Mouse (Mus musculus): Measurements from ENCODE around the gene Gsn. TPM values are rescaled to one million over a fixed set of nuclear protein-coding genes. Genes with fewer than 3 reads are reported as not detected.

Gsn gene
- polyA plus RNA-seq, 1 experiment from 2014 or later: 16.7 TPM

DNA sequence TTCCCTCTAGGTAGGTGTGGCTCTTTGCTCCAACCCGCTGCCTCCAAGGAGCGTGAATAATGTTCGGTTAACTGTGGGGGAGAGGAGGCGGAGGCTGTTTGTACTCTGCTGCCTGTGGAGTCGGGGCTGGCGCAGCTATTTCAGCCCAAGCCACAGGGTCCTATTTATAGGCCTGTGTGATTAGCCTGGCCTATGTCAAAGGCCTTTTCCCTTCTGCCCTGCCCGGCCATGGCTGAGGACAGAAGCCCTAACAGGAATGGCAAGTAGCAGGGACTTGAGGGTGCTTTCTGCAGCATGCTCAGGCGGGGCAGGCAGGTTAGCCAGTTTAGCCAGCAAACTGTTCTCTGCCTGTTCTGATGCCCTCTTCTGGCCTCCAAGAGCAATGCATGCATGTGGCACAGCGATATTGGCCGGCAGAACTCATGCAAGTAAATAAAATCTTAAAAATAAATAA is 14.4 kb downstream of the Gsn start:
- Histone ChIP-seq H3K27me3 (replicated peaks; ENCODE audit: control insufficient read depth, insufficient read depth, low read length) (no peaks in the 10 kb centered on the region), H3K4me1 (replicated peaks; ENCODE audit: control insufficient read depth, insufficient read depth, low read length) (peaks cover 2% of the 10 kb centered on the region; the same call in 1 of the 2 replicates), H3K9me3 (ENCODE audit: control insufficient read depth, low read length) (no peaks in the 10 kb centered on the region), H3K4me2 (ENCODE audit: low read length) (no peak overlapping the region), H3K4me3 (replicated peaks; ENCODE audit: low read length) (no peak overlapping the region), H3K27ac (ENCODE audit: low read length) (no peak overlapping the region), H3K9ac (replicated peaks; ENCODE audit: low read depth, low read length) (no peak overlapping the region), H3K36me3 (ENCODE audit: control insufficient read depth, insufficient read depth) (no peaks in the 10 kb centered on the region)
- WGBS: 6% methylated on average over 10 of the region's 10 CpGs
- peak; percentile 56 for ATAC-seq

DNA sequence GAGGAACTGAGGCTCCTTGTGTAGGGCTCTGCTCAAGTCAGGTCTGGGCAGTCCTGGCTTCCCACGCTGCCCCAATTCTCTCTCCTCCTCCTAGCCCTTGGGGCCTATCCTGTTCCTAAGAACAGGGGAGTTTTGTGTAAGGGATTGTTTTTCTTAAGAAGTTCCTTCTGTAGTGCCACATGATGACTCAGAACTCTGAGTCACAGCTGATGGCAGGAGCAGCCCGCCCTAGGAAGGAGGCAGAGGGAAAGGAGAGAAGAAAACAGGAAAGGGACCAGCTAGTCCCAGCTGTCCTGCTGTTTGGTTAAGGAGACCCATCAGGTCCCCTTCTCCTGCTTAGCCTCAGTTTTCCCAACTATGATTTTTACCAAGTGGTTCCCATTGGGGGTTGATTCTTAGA is 15.6 kb downstream of the Gsn start:
- no peak overlapping the region for H3K27ac ChIP-seq (ENCODE audit: low read length)
- H3K27me3 ChIP-seq (replicated peaks; ENCODE audit: control insufficient read depth, insufficient read depth, low read length): no peaks in the 10 kb centered on the region
- no peak overlapping the region for H3K4me3 ChIP-seq (replicated peaks; ENCODE audit: low read length)
- H3K9me3 ChIP-seq (ENCODE audit: control insufficient read depth, low read length): no peaks in the 10 kb centered on the region
- H3K4me1 ChIP-seq (replicated peaks; ENCODE audit: control insufficient read depth, insufficient read depth, low read length): peaks cover 2% of the 10 kb centered on the region; the same call in 1 of the 2 replicates
- H3K4me2 ChIP-seq (ENCODE audit: low read length): no peak overlapping the region
- 69% methylated on average over 2 of the region's 2 CpGs for WGBS
- H3K9ac ChIP-seq (replicated peaks; ENCODE audit: low read depth, low read length): no peak overlapping the region
- H3K36me3 ChIP-seq (ENCODE audit: control insufficient read depth, insufficient read depth): no peaks in the 10 kb centered on the region
- no peak for ATAC-seq

DNA sequence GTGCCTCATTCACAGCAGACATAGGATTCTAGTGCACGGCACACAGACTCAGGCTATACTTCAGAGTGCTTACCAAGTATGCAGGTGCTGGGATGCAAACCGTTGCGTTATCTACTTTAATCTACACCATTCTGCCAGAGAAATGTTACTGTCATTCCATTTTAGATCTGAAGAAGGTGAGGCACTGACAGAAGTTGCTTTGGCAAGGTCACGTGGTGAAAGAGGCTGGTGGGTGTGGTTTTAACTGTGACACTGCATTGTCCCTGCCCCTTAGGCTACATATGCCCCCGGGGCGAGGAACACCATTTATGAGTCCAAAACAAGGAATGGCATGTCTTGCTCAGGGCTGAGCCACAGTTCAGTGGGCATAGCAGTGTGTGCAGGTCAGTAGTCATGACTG is 16.7 kb downstream of the Gsn start:
- no peaks in the 10 kb centered on the region for H3K27me3 ChIP-seq (replicated peaks; ENCODE audit: control insufficient read depth, insufficient read depth, low read length)
- H3K4me3 ChIP-seq (replicated peaks; ENCODE audit: low read length): no peak overlapping the region
- H3K9ac ChIP-seq (replicated peaks; ENCODE audit: low read depth, low read length): no peak overlapping the region
- peaks cover 2% of the 10 kb centered on the region; the same call in 1 of the 2 replicates for H3K4me1 ChIP-seq (replicated peaks; ENCODE audit: control insufficient read depth, insufficient read depth, low read length)
- ATAC-seq: no peak
- H3K36me3 ChIP-seq (ENCODE audit: control insufficient read depth, insufficient read depth): no peaks in the 10 kb centered on the region
- 90% methylated on average over 6 of the region's 6 CpGs for WGBS
- H3K4me2 ChIP-seq (ENCODE audit: low read length): no peak overlapping the region
- H3K9me3 ChIP-seq (ENCODE audit: control insufficient read depth, low read length): no peaks in the 10 kb centered on the region
- H3K27ac ChIP-seq (ENCODE audit: low read length): no peak overlapping the region

DNA sequence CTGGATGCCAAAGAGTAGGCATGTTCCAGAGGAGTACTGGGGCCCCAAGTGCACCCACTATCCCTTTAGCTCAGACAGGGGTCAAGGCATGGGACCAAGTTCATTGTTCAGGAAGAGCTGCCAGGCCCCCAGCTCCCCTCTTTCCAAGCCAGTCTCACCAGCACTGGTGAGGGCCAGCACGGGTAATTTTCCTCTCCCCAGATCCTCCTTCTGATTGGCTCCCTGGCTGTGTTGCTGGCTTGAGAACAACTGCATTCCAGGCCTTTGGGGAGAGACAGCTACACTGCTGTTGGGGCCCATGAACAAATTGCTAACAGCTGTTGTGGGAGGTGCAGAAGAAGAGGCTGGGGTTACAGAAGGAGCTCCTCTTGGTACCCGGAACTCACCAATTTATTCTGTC is 17.4 kb downstream of the Gsn start:
- Histone ChIP-seq H3K4me1 (replicated peaks; ENCODE audit: control insufficient read depth, insufficient read depth, low read length) (peaks cover 2% of the 10 kb centered on the region; the same call in 1 of the 2 replicates), H3K9ac (replicated peaks; ENCODE audit: low read depth, low read length) (no peak overlapping the region), H3K27me3 (replicated peaks; ENCODE audit: control insufficient read depth, insufficient read depth, low read length) (no peaks in the 10 kb centered on the region), H3K9me3 (ENCODE audit: control insufficient read depth, low read length) (no peaks in the 10 kb centered on the region), H3K36me3 (ENCODE audit: control insufficient read depth, insufficient read depth) (no peaks in the 10 kb centered on the region), H3K4me2 (ENCODE audit: low read length) (no peak overlapping the region), H3K27ac (ENCODE audit: low read length) (no peak overlapping the region), H3K4me3 (replicated peaks; ENCODE audit: low read length) (no peak overlapping the region)
- no peak for ATAC-seq
- WGBS: 35% methylated on average over 2 of the region's 2 CpGs

DNA sequence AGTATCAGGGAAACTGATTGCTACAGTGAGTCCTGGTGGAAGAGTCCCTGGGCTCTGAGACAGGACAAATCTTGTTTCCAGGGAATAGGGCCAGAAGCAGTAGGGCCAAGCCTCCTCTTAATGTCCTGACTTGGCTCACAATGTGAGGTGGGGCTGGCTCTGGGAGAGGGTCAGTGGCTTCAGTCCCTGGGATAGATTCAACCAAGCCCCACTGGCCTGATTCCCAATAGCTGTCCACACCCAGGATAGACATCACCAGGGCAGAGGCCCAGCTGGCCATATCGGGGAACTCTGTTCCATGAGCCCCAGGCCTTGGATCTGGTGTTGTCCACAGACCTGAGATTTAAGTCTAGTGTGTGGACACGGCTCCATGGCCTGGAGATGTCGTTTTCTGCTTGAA is 21.5 kb downstream of the Gsn start:
- Histone ChIP-seq H3K36me3 (ENCODE audit: control insufficient read depth, insufficient read depth) (no peaks in the 10 kb centered on the region), H3K9me3 (ENCODE audit: control insufficient read depth, low read length) (no peaks in the 10 kb centered on the region), H3K4me1 (replicated peaks; ENCODE audit: control insufficient read depth, insufficient read depth, low read length) (peaks cover 6% of the 10 kb centered on the region; the same call in 1 of the 2 replicates), H3K27me3 (replicated peaks; ENCODE audit: control insufficient read depth, insufficient read depth, low read length) (peaks cover 13% of the 10 kb centered on the region), H3K4me2 (ENCODE audit: low read length) (no peak overlapping the region), H3K9ac (replicated peaks; ENCODE audit: low read depth, low read length) (no peak overlapping the region), H3K27ac (ENCODE audit: low read length) (no peak overlapping the region), H3K4me3 (replicated peaks; ENCODE audit: low read length) (no peak overlapping the region)
- ATAC-seq: no peak
- WGBS: 74% methylated on average over 3 of the region's 3 CpGs

DNA sequence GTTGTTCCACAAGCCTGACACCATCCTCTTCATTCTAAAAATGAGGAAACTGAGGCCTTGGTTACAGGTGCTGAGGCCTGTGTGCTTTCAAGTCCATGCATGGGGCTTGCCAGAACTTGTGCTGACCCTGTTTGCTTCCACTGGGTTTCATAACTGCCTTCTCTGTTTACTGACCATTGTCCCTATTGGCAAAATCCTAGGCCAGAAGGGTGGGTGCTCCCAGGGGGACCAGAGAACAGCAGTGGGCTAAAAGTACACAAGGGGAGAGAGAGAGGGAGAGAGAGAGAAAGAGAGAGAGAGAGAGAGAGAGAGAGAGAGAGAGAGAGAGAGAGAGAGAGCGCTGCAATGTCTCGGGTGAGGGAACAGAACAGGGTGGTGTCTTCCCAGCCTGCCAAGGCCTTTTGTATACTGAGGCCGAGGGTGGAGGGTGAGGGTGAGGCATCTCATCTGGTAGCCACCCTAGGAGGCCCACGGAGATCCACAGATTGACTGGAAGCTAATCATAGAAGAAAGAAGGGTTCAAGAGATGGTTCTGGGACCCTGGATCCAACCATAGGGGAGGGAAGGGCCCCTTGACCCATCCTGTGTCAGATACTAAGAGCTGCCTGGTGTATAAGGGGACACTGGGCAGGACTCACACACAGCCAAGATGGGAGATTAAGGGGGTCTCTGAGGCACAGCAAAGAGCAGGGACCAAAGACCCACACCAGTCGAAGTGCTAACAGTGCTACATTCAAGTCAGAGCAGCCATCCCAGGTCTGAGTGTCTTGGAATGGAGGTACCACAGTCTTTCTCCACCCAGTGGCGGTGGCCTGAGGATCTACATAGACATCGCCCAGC is 22.4 kb downstream of the Gsn start:
- Histone ChIP-seq H3K27me3 (replicated peaks; ENCODE audit: control insufficient read depth, insufficient read depth, low read length) (peaks cover 19% of the 10 kb centered on the region), H3K4me3 (replicated peaks; ENCODE audit: low read length) (no peak overlapping the region), H3K27ac (ENCODE audit: low read length) (no peak overlapping the region), H3K4me1 (replicated peaks; ENCODE audit: control insufficient read depth, insufficient read depth, low read length) (peaks cover 4% of the 10 kb centered on the region; the same call in 1 of the 2 replicates), H3K36me3 (ENCODE audit: control insufficient read depth, insufficient read depth) (no peaks in the 10 kb centered on the region), H3K4me2 (ENCODE audit: low read length) (no peak overlapping the region), H3K9ac (replicated peaks; ENCODE audit: low read depth, low read length) (no peak overlapping the region), H3K9me3 (ENCODE audit: control insufficient read depth, low read length) (no peaks in the 10 kb centered on the region)
- no peak for ATAC-seq
- WGBS: 75% methylated on average over 7 of the region's 7 CpGs

DNA sequence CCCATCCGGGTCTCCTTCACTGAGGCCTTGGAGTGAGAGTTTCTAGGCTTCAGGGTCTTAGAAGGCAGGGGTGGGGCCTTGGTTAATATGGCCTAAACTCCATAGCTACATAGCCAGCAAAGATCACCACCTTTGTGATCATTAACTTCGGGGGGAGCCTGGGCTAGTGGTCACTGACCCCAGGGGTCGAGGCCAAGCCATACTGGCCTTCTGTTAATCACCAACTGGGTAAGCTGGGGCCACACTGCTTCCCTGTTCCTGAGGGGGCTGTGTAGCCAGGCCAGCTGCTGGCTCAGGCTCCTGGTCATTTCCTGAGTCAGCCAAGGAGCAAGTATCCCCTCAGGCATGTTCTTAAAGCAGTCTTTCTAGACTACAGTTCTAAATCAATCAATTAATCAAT is 23.8 kb downstream of the Gsn start:
- H3K4me3 ChIP-seq (replicated peaks; ENCODE audit: low read length): no peak overlapping the region
- H3K27me3 ChIP-seq (replicated peaks; ENCODE audit: control insufficient read depth, insufficient read depth, low read length): peaks cover 19% of the 10 kb centered on the region
- no peaks in the 10 kb centered on the region for H3K36me3 ChIP-seq (ENCODE audit: control insufficient read depth, insufficient read depth)
- H3K4me1 ChIP-seq (replicated peaks; ENCODE audit: control insufficient read depth, insufficient read depth, low read length): peaks cover 4% of the 10 kb centered on the region; the same call in 1 of the 2 replicates
- 77% methylated on average over 3 of the region's 3 CpGs for WGBS
- no peak overlapping the region for H3K4me2 ChIP-seq (ENCODE audit: low read length)
- H3K9me3 ChIP-seq (ENCODE audit: control insufficient read depth, low read length): no peaks in the 10 kb centered on the region
- no peak overlapping the region for H3K27ac ChIP-seq (ENCODE audit: low read length)
- no peak overlapping the region for H3K9ac ChIP-seq (replicated peaks; ENCODE audit: low read depth, low read length)
- ATAC-seq: no peak

DNA sequence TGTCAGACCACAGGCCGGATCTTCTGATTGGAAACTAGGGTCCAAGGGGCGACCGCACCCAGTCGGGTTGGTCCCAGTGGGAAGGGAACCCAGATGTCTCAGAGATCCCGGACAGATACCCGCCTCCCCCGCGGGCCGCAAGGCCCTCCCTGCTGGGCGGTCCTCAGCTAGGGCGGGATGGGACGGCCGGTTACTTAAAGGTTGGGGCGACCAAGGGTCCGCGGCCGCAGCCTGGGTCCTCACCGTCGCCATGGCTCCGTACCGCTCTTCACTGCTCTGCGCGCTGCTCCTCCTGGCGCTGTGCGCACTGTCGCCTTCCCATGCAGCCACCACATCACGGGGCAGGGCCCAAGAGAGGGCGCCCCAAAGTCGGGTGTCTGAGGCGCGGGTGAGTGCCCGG is 26.0 kb downstream of the Gsn start:
- Histone ChIP-seq H3K4me2 (ENCODE audit: low read length) (peak overlapping the region; percentile 41), H3K4me3 (replicated peaks; ENCODE audit: low read length) (peak overlapping the region; percentile 19), H3K36me3 (ENCODE audit: control insufficient read depth, insufficient read depth) (no peaks in the 10 kb centered on the region), H3K9ac (replicated peaks; ENCODE audit: low read depth, low read length) (no peak overlapping the region), H3K9me3 (ENCODE audit: control insufficient read depth, low read length) (no peaks in the 10 kb centered on the region), H3K27ac (ENCODE audit: low read length) (no peak overlapping the region), H3K27me3 (replicated peaks; ENCODE audit: control insufficient read depth, insufficient read depth, low read length) (peaks cover 19% of the 10 kb centered on the region), H3K4me1 (replicated peaks; ENCODE audit: control insufficient read depth, insufficient read depth, low read length) (peaks cover 4% of the 10 kb centered on the region; the same call in 1 of the 2 replicates)
- 3% methylated on average over 32 of the region's 32 CpGs for WGBS
- ATAC-seq: no peak

DNA sequence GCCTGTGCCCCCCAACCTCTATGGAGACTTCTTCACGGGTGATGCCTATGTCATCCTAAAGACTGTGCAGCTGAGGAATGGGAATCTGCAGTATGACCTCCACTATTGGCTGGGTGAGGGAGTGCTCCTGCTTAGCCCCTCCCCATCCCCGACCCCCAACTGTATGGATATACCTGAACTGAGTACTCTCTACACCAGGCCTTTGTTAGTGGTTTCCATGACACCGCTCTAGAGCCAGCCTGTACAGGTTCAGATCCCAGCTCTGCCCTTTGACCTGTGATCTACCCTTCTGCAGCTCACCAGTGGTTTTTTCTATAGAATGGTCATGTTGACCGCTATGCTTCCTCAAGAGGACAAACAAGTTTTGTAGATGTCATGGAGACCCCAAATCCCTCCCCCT is 27.8 kb downstream of the Gsn start:
- WGBS: 93% methylated on average over 4 of the region's 4 CpGs
- H3K27ac ChIP-seq (ENCODE audit: low read length): no peak overlapping the region
- no peak for ATAC-seq

More for the DNA sequence above, 27.8 kb downstream of the Gsn start:
- Histone ChIP-seq H3K4me3 (replicated peaks; ENCODE audit: low read length) (no peak overlapping the region), H3K27me3 (replicated peaks; ENCODE audit: control insufficient read depth, insufficient read depth, low read length) (peaks cover 19% of the 10 kb centered on the region), H3K4me1 (replicated peaks; ENCODE audit: control insufficient read depth, insufficient read depth, low read length) (peaks cover 4% of the 10 kb centered on the region; the same call in 1 of the 2 replicates), H3K9me3 (ENCODE audit: control insufficient read depth, low read length) (no peaks in the 10 kb centered on the region), H3K36me3 (ENCODE audit: control insufficient read depth, insufficient read depth) (no peaks in the 10 kb centered on the region), H3K4me2 (ENCODE audit: low read length) (no peak overlapping the region), H3K9ac (replicated peaks; ENCODE audit: low read depth, low read length) (no peak overlapping the region)
